Mouse (Mus musculus) ES-E14 (cell line): ENCODE measurements around the gene Tial1.

Experiments used
- HCFC1 ChIP-seq: IDR thresholded peaks from 2 replicates; pipeline ENCODE4 v1.6.1; 2012; ENCODE audit warnings: low read length, inconsistent platforms, borderline replicate concordance; ENCODE audit not compliant: insufficient read depth
- ZC3H11A ChIP-seq: IDR thresholded peaks from 2 replicates; pipeline ENCODE4 v1.6.1; 2012; ENCODE audit warnings: low read depth, mild to moderate bottlenecking, inconsistent platforms, low read length, borderline replicate concordance
- ZNF384 ChIP-seq: IDR thresholded peaks from 2 replicates; pipeline ENCODE4 v1.6.1; 2012; ENCODE audit warnings: low read depth, low read length, inconsistent platforms

DNA sequence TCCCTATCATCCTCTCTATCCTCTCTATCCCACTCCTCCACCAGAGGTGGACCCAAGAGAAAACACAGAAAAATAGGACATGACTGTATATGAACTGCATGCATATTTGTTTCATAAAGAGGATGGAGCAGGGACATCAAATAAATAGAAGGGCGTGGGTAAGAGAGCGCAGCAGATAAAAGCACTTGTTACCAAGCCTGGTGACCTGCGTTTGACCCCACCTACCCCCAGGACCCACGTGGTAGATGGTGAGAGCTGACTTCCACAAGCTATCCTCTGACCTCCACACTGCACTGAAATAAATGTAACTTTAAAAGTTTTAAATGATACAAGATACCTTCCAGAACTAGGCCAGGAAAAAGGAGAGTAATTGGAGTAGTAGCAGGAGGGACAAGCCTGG is 67.8 kb downstream of the Tial1 start:
- TF ChIP-seq HCFC1 (no peak), ZNF384 (no peak), ZC3H11A (no peak)
